Mouse (Mus musculus) CD8-positive naive resting alpha-beta T cell, adult 2 months (primary cell): ENCODE measurements around the gene Syvn1.

ENCODE experiments used
- DNase-seq, 2 experiments: peaks; one replicate each; pipeline ENCODE4 v3.0.0; 2022; ENCODE audit warnings: low read depth in 2 of 2, low spot score in 2 of 2

Gene Syvn1

DNA sequence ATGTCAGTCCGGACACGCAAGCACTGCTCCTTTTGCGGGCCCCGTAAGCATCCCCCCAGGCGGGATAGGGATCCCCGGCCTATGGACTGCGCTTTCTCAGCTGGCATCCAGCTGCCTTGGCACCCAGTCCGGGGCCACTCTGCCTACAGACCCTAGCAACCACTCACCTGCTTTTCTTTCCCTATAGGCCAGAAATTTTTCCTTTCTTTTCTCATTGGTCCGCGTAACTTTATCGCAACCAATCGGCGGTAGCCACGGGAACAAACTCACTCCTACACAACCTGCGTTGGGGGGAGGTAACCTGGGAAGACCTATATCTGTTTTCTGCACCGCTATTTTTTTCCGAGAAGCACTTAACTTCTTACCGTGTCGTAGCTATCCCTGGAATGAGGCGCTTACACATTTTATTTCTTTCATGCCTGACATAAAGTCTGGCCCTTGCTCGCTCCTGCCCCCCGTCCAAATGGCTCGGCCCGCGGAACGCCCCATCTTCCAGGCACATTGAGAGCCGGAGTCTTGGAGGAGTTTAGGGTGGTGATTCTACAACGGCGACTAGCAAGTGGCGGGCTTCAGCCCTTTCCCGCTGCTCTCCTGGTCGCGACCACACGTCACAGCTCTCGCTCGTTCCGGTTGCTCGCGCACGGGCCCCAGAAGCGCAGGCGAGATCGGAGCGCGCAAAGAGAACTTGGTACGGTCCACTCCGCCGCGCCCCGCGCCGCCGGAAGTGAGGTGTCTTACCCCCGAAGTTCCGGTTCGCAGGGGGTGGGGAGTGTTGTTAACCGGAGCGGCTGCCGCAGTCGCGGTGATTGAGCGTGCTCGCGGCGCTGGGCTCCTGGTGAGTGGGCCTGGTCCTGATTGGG lies at the start of gene Syvn1:
Syvn1 (plus strand) TSS at position 283 of the 860 bp plus-strand sequence.
- peak; percentile 80 to 88 for DNase-seq

DNA sequence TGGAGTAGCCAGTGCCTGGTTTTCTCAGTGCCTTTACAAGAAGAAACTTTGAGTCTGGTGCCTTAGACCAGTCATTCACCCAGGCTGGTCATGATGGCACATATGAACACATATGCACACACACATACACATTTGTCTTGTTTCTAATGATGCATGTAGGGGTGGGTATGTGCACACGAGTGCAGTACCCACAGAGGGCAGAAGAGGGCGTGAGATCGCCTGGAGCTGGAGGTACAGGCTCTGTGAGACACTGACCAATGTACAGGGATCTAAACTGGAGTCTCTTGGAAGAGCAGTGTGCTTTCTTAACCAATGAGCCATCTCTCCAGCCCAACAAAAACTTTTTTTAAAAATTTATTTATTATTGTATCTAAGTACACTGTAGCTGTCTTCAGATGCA lies 48.2 kb upstream of the Syvn1 start:
- DNase-seq, result no peak

DNA sequence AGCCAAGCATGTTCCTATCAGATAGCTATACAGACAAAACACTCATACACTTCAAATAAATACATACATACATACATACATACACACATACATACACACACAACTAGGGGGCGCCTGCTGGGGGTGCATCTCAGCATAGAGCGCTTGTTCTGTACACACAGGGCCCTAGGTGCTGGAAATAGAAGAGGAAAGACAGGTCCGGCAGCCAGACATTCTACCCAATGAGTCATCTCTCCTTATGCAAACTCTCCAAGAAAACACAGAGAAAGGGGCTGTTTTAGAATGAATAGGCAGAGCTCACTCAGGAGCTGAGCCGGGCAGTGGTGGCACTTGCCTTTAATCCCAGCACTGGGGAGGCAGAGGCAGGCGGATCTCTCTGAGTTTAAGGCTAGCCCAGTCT lies 46.4 kb upstream of the Syvn1 start:
- DNase-seq, result no peak

DNA sequence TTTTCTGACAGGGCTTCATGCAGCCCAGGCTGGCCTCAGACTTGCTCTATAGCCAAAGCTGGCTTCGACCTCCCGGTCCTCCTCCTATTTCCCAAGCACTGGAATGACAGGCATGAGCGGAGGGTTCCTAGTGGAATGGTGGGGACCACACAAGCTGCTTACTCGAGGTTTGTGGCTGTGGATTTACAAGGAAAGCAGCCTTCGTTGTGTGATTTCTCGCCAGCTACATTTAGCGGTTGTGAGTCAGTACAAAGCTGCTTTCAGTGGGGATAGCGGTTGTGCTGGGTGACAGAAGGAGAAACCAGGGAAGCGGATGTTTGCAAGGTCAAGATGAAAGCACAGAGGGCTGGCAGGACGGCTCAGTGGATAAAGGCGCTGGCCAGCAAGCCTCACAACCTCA lies 40.8 kb upstream of the Syvn1 start:
- no peak for DNase-seq

DNA sequence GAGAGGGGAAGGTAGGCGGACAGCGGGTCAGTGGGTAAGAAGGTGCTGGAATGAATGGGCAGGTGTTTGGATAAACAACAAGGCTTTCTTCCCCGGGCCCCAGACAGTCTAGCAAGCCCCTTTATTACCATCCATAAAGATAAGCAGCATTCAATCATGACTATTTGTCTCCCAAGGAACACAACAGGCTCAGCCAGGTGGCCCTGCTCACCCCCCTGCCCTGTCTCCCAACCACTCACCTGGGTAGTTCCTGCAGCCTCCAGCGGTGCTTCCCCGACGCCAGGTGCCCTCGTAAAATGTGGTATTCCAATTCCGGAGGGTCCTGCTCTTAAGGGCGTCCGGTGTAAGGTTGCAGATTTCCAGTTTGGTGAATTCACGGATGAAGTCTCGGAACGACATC lies 39.4 kb upstream of the Syvn1 start:
- DNase-seq, result no peak

DNA sequence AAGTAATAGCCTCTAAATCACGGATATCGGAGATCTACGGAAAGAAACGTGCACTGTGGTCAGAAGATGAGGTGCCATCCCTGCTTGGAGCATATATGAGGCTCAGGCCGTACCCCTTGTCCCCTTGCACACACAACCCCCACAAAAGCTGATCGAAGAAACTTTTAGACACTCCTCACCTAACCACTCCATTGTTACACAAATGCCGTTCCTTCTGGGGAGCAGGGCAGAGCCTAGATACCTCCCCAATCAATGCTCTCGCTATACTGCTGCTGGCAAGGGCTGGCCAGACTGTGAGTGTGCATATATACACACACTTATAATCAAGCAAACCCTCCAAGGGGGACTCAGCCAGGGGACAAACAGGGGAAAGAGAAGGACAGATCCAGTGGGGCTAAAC lies 37.2 kb upstream of the Syvn1 start:
- DNase-seq, result no peak

DNA sequence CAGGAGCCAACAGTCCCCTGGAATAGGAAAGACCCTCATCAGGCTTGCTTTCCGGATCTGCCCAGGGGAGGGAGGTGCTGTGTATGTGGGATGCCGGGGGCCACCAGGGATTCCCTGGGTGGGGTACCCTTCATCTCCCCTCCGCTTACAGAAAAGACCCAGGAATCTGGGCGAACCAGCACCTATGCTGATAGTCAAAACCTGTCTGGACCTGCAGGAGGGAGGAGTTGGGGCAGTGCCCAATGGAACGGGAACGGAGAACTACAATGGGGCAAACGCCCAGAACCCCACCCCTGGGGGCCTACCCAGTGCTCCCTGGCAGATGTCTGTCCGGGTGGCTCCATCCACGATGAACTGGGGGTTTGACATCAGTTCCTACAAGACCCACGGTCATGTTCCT lies 32.7 kb upstream of the Syvn1 start:
- DNase-seq, result no peak

DNA sequence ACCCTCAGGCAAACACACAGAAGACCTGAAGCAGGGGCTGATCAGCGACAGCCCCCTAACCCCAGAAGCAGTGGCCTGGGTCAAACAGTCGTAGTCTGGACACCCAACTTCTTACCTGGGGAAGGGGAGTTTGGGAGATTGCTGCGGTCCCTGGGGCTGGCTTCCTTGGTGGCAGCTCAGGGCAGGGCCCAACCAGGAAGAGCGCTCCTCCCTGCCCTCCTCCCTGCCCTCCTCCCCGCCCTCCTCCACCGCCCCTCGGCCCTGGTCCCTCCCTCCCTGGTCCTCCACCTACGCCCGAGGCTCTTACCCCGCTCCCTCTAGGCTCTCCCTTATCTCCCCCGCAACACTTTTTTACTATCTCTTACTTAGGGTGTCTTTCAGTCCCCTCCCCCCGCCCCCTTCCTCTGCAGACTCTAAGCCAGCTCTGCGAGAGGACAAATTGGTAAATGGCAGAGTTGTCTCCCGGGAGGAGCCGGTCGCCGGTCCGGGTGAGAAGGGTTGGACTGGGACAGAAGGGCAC lies 31.3 kb upstream of the Syvn1 start:
- peak in 1 of 2 experiments; percentile 29 for DNase-seq

DNA sequence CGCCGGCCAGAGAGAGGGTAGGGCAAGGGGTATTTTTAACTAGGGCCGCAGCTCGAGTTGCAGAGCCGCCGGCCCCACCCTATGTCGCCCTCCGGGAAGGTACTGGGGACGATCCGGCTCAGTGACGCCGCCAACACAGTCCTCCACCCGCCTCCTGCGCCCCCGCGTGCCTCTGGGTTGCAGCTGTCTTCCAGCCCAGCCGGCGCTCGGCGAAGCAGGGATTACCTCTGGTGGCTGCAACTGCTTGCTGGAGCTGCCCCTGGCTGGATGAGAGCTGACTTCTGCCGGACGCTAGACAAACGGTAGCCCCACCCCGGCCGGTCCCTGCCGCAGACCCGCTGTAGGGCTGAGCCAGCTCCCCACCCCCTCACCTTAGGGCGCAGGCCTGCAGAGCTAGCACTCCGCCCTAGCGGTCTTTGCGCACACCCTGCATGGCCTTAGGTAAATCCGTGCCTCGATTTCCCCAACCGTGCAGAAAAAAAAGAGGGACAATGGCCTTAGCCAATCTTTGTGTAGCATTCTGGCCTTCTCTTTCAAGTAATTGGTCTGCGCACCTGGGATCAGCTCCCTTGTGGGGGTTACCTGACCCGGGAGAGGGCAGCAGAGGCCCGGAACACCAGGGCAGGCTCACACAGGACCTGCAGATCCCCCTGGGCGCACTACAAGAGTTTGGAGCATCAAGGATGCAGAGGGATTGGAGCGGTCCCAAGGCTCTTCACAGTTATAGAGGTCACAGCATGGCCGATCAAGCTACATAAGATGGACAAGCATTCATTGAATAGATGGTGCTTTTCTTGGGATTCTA lies 30.7 kb upstream of the Syvn1 start, which contains the start of gene Capn1:
Capn1 (minus strand) TSS at position 387 of the 805 bp plus-strand sequence.
- peak; percentile 55 to 74 for DNase-seq

DNA sequence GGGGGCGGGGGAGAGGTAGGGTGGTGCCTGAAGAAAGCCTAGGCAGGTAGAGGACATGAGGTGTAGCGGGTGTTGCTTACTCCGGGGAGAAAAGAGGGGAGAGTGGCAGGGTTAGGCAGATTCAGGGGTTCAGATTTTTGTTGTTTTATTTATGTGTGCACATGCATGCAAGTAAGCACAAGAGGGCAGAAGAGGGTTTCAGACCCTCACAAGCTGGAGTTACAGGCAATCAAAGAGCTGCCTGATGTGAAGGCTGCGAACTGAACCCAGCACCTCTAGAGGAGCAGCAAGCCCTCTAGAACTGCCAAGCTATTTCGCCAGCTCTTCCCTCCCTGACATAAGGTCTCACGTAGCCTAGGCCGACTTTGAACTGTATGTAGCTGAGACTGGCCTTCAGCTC lies 29.8 kb upstream of the Syvn1 start:
- DNase-seq, result no peak

DNA sequence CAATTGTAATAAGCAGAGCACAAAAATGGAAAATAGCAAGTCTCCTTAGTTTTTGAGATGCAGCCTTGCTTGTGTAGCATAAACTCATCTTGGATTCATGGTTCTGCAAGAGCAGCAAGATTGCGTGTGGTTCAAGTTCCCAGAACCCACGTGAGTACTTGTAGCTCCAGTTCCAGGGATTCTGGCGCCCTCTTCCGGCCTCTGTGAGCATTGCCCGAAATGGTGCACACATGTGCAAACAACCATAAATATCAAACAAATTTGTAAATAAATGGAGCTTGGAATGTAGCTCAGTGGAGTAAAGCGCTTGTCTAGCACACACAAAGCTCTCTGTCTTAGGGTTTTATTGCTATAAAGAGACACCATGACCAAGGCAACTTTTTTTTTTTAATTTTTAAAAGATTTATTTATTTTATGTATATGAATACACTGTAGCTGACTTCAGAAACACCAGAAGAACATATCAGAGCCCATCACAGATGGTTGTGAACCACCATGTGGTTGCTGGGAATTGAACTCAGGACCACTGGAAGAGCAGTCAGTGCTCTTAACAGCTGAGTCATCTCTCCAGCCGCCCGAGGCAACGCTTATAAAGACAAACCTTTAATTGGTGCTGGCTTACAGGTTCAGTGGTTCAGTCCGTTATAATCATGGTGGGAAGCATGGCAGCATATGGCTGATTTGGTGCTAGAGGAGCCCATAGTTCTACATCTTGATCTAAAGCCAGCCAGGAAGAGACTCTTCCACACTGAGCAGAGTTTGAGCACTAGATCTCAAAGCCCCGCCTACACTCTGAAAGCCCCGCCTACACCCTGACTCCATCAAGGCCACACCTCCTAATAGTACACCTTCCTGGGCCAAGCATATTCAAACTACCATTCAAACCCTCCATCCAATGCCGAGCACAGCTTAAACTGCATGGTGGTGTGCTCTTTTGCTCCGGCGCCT lies 28.0 kb upstream of the Syvn1 start:
- peak; percentile 82 to 92 for DNase-seq

DNA sequence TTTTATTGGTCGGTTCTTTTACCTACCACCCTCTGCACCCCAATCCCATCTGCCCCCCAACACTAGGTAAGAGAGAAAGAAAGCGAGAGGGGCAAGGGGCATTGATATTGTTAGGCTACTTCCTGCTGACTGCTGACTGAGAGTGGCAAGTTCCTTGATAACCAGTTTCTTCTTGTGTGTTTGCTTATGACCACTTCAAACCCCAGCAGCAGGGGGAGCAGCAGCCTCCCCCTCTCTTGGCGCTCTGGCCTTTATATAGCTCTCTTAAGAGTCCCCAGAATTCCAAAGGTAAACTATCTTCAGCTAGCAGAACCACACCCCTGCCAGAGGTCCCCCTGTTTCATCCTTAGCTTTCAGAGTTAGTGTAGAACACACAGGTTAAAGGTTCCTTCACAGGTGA lies 26.1 kb upstream of the Syvn1 start:
- no peak for DNase-seq

DNA sequence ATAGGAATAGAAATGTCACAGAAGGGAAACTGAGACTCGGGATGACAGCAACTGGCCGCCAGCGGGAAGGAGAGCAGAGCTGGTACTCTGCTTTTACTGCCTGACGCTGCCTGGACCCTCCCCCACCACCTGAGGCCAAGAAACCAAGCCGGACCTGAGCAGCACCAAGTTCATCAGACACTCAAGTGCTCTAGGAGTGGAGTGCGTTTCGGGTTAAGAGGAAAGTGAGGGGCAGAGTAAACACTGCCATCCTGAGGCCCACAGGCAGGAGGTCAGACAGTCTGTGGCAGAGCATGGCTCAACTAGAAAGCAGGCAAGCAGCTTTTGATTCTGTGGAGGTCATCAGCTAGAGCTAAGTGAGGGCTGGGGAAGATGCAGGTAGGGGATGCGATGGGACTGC lies 23.3 kb upstream of the Syvn1 start:
- no peak for DNase-seq

DNA sequence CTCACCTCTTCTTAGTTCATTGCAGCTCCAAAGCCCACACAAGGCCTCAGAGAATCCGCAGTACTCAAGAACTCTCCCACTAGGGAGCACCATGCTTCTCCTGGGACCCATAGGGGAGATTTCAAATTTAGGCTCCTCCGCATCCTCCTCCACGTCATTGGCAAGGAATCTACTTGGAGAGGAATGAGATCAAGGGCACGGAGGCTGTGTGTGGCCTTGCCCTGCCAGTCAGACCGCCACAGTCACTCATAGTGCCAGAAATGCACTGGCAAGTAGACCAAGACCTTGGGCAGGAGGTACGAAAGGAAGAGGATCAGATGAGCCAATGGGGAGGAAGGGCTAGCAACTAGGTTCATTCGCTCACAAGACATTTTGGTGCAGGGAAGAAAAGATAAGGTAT lies 22.4 kb upstream of the Syvn1 start:
- no peak for DNase-seq

DNA sequence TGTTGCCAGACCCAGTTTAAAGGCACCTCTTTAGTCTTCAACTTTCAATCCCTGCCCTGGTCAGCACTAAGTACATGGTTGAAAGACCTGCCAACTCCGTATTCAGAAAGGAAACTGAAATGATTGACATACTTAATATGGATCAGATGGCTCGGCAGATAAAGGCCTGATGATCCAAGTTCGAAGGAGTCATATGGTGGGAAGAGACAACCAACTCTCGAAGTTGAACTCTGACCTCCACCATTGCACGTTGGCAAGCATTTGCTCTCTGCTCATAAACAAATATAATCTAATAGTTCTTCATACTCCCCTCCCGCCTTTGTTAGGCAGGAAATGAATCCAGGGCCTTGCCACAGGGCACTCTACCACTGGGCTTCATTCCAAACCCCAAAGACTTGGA lies 17.4 kb upstream of the Syvn1 start:
- DNase-seq, result no peak

DNA sequence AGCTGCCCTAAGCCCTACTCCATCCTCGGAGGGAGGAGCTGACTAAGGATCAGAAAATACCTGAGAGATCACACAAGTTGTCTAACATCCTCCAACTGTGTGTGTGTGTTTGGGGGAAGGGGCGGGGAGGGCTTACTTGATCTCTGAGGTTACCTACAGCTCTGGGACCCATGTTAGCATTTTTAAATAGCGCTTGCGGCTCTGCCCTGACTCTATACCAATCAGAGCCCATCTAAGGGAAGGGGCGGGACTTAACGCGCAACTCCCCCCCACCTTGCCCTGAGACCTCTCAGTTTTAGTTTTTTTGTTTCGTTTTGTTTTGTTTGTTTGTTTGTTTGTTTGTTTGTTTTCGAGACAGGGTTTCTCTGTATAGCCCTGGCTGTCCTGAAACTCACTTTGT lies 16.9 kb upstream of the Syvn1 start:
- DNase-seq, result no peak

DNA sequence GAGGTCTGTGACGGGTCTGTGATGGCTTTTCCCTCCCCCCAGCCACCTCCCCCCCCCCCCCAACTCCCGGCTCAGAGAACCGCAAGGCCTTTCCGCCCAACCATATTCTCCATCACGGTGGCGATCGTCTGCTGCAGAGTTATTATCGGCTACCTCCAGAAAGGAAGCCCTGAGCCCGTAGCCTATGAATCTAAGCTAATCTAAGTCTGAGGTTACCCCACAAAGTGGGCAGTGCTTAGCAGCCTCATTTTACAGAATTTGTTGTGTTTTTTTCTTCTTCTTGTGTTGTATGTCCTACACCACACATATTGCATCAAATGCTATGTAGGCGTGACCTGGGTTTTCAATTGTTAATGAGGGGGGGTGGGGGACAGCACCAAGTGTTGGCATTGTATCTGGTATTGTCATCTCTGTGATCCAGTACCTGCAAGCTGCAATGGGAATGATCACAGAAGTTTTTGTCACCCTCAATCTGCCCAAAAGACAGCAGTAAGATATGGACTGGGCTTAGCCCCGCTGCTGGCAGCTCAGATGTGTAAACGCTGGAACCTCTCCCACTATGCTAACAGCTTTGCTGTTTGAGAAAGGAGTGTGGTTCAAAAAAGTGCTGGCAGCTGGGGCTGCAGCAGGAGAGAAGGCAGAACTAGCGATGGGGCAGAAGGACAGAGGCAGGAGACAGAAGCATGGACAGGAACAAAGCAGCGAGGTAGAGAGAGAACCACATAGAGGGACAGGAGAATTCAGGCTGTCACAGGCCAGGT lies 15.7 kb upstream of the Syvn1 start:
- no peak for DNase-seq

DNA sequence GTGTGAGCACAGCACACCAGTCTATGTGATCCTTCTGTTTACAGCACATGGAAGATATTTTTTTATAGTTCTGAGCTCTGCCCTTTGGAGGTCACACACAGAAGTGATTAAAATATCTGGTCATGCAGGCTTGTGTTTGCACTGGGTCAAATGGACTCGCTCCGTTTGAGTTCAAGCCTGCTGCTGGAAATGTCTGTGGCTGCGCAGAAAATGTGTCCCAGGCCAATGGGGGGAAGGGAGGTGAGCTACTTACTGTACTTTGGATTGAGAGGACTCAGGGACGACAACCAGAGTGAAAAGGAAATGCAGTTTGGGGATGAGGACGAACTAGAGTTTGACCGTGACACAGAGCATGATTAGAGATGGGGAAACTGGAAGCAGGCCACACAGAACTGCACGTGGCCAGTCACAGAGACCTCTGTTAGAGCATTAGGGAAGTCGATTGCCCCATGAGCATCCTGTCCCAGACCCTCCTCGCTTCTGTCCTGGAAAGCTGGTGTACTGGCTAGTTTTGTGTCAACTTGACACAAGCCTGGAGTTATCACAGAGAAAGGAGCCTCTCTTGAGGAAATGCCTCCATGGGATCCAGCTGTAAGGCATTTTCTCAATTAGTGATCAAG lies 10.3 kb upstream of the Syvn1 start:
- no peak for DNase-seq

DNA sequence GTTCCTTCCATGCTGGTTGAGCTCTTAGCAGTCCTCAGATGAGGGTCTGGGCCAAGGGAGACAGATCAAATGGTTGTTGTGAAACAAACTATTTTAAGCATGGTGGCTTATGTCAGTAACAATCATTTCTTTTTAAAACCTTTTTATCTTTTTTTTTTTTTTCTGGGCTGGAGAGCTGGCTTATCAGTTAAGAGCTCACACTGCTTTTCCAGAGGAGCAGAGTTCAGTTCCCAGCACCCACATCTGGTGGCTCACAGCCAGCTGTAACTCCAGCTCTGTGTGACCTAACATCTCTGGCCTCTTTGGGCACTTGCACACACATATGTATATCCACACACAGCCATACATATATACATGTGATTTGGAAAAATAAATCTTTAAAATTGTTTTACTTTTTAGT lies 8.7 kb upstream of the Syvn1 start:
- no peak for DNase-seq

DNA sequence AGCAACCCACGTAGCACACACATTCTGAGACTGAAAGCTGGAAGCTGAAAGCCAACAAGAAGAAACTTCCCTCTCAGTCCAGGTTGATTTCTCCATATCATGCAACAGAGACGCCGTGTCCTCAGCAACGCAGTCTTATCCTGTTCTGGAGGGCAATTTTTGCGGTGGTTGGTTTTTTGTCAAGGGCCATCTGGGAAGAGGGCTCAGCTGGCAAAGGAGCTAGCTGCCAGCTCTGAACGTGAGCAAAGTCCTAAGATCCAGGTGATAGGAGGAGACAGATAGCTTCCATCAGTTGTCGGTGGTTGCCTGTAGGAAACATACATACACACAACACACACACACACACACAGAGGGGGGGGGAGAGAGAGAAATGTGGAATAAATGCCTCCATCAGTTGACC lies 8.1 kb upstream of the Syvn1 start:
- no peak for DNase-seq
